Mouse (Mus musculus) olfactory bulb, adult 2 months (tissue): Measurements from ENCODE around the gene Olfr215. TPM values are rescaled to one million over a fixed set of nuclear protein-coding genes. Genes with fewer than 3 reads are reported as not detected.
"Not testable (repeated sequence)": the region's sequence is repeated elsewhere in the genome, so short reads cannot be mapped to it uniquely, and the experiment has no call there.

Experiments
- H3K27ac ChIP-seq: fragments of 200-500 bp; 2 replicates; pipeline ENCODE4 v1.5.1; 2012; ENCODE audit warnings: low read depth, low read length; ENCODE audit not compliant: insufficient read depth
- H3K4me1 ChIP-seq: fragments of 200-500 bp; 2 replicates; pipeline ENCODE4 v1.6.1; 2012; ENCODE audit warnings: low read length; ENCODE audit not compliant: control insufficient read depth, insufficient read depth
- H3K4me3 ChIP-seq: fragments of 200-500 bp; 2 replicates; pipeline ENCODE4 v1.5.1; 2012; ENCODE audit warnings: mild to moderate bottlenecking, low read depth, low read length, moderate library complexity; ENCODE audit not compliant: insufficient read depth
- CTCF ChIP-seq: fragments of 200-500 bp; IDR thresholded peaks from 2 replicates; pipeline ENCODE4 v1.5.1; 2012; ENCODE audit warnings: low read depth, mild to moderate bottlenecking, low read length, moderate library complexity; ENCODE audit not compliant: insufficient read depth
- POLR2A ChIP-seq: fragments of 200-500 bp; IDR thresholded peaks from 2 replicates; pipeline ENCODE4 v1.6.1; 2012; ENCODE audit warnings: mild to moderate bottlenecking, low read depth, low read length, moderate library complexity; ENCODE audit not compliant: insufficient read depth
- WGBS: fragments of 180-500 bp; shearing (Covaris S2); methylation state at CpG from one replicate; pipeline ENCODE4 v1.1.7; 2018; 5-methylcytosine and 5-hydroxymethylcytosine counted together
- polyA plus RNA-seq: library from polyadenylated mRNA; stranded (reverse); fragments of >200 nt; gene quantifications from 2 replicates; pipeline ENCODE4 v1.2.4, GENCODE M21; 2012; ENCODE audit warnings: low replicate concordance; ENCODE audit not compliant: missing spikeins, insufficient read depth, insufficient read length

The Olfr215 gene
- polyA plus RNA-seq: not detected in 2 replicates

- 45% methylated on average over 4 of the region's 4 CpGs for WGBS
Observed at GRCm38 (mm10) chr6:116584095-116584494, at the start of gene Olfr215. Olfr215 (minus strand) TSS chr6:116584195.

GRCm38 (mm10) chr6:116632129-116632528 lies 48.1 kb upstream of the Olfr215 start:
- no peaks in the 10 kb centered on the region; the same call in 1 of the 2 replicates for H3K4me1 ChIP-seq
- H3K4me3 ChIP-seq: no peak overlapping the region
- TF ChIP-seq CTCF (no peak), POLR2A (no peak)
- no peak overlapping the region for H3K27ac ChIP-seq
- WGBS: 58% methylated on average over 1 of the region's 1 CpGs

More at GRCm38 (mm10) chr6:116584095-116584494, at the start of gene Olfr215:
- no peak within 1 kb of the TSS for H3K27ac ChIP-seq
- TF ChIP-seq POLR2A (no peak), CTCF (no peak)
- H3K4me1 ChIP-seq: no peaks in the 10 kb centered on the region
- H3K4me3 ChIP-seq: no peak within 1 kb of the TSS

- TF ChIP-seq POLR2A (no peak), CTCF (no peak)
- 92% methylated on average over 10 of the region's 10 CpGs for WGBS
- Histone ChIP-seq H3K4me1 (no peaks in the 10 kb centered on the region), H3K27ac (no peak overlapping the region), H3K4me3 (no peak overlapping the region)
Observed at GRCm38 (mm10) chr6:116629766-116630165, 45.8 kb upstream of the Olfr215 start.

- TF ChIP-seq CTCF (no peak), POLR2A (peak; percentile 62; the same call in 1 of the 2 replicates)
- H3K4me1 ChIP-seq: no peaks in the 10 kb centered on the region
- H3K27ac ChIP-seq: peak within 1 kb of the TSS; percentile 72
- peak within 1 kb of the TSS; percentile 94 for H3K4me3 ChIP-seq
- WGBS: under 1% methylated on average over 56 of the region's 56 CpGs
Observed at GRCm38 (mm10) chr6:116628539-116629171, 44.7 kb upstream of the Olfr215 start, which contains the start of gene Zfp422. Zfp422 (minus strand) TSS chr6:116628999.

GRCm38 (mm10) chr6:116628095-116628494 lies 44.1 kb upstream of the Olfr215 start:
- Histone ChIP-seq H3K4me1 (no peaks in the 10 kb centered on the region), H3K4me3 (peak overlapping the region; percentile 94), H3K27ac (peak overlapping the region; percentile 72; the same call in 1 of the 2 replicates)
- WGBS: 5% methylated on average over 9 of the region's 9 CpGs
- TF ChIP-seq CTCF (no peak), POLR2A (no peak)

- 98% methylated on average over 9 of the region's 9 CpGs for WGBS
- H3K4me1 ChIP-seq, H3K27ac ChIP-seq, H3K4me3 ChIP-seq: not testable (repeated sequence)
Observed at GRCm38 (mm10) chr6:116626417-116626816, 42.4 kb upstream of the Olfr215 start.

GRCm38 (mm10) chr6:116621318-116622023 lies 37.5 kb upstream of the Olfr215 start:
- no peak for TF ChIP-seq POLR2A
- no peak for TF ChIP-seq CTCF
- H3K27ac ChIP-seq: no peak overlapping the region
- 73% methylated on average over 8 of the region's 8 CpGs for WGBS
- no peaks in the 10 kb centered on the region for H3K4me1 ChIP-seq
- H3K4me3 ChIP-seq: no peak overlapping the region

GRCm38 (mm10) chr6:116618073-116618472 lies 34.1 kb upstream of the Olfr215 start:
- no peak overlapping the region for H3K27ac ChIP-seq
- no peaks in the 10 kb centered on the region for H3K4me1 ChIP-seq
- TF ChIP-seq CTCF: no peak
- no peak overlapping the region for H3K4me3 ChIP-seq

GRCm38 (mm10) chr6:116615719-116616118 lies 31.7 kb upstream of the Olfr215 start:
- no peak for TF ChIP-seq POLR2A
- no peak for TF ChIP-seq CTCF
- Histone ChIP-seq H3K4me3 (no peak overlapping the region), H3K27ac (no peak overlapping the region), H3K4me1 (no peaks in the 10 kb centered on the region)
- 84% methylated on average over 2 of the region's 2 CpGs for WGBS

GRCm38 (mm10) chr6:116607230-116607629 lies 23.2 kb upstream of the Olfr215 start:
- TF ChIP-seq CTCF: no peak
- no peak for TF ChIP-seq POLR2A
- 46% methylated on average over 4 of the region's 4 CpGs for WGBS

GRCm38 (mm10) chr6:116600969-116601368 lies 17.0 kb upstream of the Olfr215 start:
- H3K4me3 ChIP-seq, H3K4me1 ChIP-seq, H3K27ac ChIP-seq: not testable (repeated sequence)

More at GRCm38 (mm10) chr6:116607230-116607629, 23.2 kb upstream of the Olfr215 start:
- Histone ChIP-seq H3K27ac (no peak overlapping the region), H3K4me1 (no peaks in the 10 kb centered on the region), H3K4me3 (no peak overlapping the region)
